Mouse (Mus musculus) left cerebral cortex, postnatal 4 days (tissue): ENCODE data around the gene Stx7. TPM values are rescaled to one million over a fixed set of nuclear protein-coding genes. Genes with fewer than 3 reads are reported as not detected.
A peak's percentile ranks its signal among the peaks of the same experiment; 100 is the strongest.

Experiments used
- DNase-seq: peaks from one replicate; pipeline ENCODE4 v3.0.0-alpha.2; 2022
- intact Hi-C: fragments of 180-260 bp; cut with DNase I; formaldehyde crosslinking; loops from one replicate; pipeline ENCODE4 v1.15.1; 2025
- total RNA-seq, 2 experiments: library from RNA; stranded (reverse); gene quantifications; 2 replicates each; pipeline ENCODE4 v1.2.3; 2021

Stx7 gene
- total RNA-seq, 2 experiments from 2014 or later, result 258 to 263 TPM

DNA sequence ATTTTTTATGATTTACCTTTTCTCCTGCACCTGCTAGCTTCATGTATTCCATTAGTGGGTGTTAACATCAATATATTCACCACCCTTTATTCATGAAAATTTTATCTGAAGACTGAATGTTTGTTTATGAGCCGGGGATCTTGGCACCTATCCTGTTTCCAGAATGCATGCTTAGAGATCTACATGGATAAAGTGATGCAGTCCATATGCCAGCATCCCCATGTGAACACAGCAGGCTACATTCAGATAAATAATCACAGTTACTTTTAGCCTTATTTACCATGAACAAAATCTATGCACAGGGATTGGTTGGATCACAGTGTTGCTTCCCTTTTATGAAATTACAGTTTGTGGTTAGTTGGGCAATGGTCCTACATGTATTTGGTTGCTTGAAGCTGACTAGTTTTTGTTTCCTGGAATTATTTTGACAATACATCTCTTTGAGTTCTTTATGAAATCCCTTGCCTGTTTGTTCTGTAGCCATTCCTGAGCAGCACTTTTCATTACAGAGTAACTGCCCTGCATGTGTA is 16.5 kb downstream of the Stx7 start:
- intact Hi-C loops, result no loop called here
- DNase-seq, result no peak

DNA sequence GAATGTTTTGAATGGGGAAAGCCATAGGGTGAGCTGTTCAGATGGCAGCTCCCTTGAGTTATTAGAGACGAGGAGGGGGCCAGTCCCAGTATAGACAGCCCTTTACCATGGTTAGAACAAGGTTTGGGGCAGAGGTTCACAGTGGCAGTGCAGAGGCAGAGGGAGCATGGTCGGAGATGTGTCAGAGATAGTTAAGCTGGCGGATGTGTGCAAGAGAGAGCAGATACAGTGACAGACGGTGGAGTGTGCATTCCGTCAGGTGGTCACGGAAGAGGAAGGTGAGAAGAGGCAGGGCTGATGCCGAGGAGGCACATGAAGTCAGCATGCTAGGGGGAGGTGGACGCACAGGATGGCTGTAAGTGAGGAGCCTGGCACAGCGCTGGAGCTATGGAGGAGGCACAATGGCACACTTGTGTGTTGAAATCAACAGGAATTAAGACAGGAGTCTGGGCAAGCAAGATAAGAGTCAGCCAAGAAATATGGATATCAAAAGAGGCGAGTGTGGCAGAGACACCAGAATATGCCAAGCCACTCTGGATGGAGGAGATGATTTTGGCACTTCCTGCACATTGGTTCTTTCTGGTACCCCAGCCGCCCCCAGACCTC is 19.0 kb downstream of the Stx7 start:
- DNase-seq, result no peak
- intact Hi-C loops, result no loop called here

DNA sequence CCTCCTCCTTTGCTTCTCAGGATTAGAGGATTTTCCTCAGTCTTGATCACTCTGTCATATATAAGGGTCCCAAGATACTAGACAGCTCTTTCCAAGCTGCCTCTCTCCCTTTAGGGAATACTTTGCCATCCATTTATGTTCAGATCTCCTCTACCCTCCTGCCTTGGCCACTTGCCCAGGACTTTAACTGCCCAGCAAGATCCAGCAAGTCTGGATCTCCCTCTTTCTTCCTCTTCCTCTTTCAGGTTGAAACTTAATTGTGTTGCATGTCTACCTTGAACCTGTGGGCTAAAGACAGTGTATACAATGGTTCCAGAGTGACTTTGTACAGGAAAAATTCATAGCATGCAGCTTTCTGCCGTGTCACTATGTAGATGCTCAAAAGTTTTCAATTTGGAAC is 19.8 kb downstream of the Stx7 start:
- no peak for DNase-seq
- intact Hi-C loops, result no loop called here

DNA sequence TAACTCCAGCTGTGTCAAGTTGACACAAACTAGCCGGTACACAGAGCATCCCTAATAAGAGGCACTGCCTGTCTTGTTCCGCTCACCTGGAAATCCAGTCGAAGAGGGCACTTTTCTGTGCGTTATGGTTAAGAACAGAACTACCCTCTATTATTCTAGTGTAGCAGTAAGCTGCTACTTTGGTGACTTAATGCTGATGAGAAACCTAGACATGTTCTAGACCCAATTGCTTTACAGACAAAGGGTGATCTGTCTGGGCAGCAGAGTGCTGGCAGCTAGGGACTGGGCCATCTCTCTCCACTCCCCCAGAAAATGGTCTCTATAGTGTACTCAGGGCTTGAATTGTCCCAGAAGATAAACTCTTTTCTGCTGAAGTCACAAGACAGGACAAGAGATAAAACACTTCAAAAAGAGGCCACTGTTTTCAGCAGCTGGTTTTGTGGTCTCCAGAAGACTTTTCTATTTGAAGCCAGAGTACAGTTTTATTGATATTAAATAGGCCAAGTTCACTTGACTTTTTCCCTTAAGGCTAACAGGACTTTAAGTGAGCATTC is 22.9 kb downstream of the Stx7 start:
- intact Hi-C loops, result loop anchor here (5.0 kb wide), 1 partner anchor 125 kb away; no protein-coding TSS in a partner anchor

DNA sequence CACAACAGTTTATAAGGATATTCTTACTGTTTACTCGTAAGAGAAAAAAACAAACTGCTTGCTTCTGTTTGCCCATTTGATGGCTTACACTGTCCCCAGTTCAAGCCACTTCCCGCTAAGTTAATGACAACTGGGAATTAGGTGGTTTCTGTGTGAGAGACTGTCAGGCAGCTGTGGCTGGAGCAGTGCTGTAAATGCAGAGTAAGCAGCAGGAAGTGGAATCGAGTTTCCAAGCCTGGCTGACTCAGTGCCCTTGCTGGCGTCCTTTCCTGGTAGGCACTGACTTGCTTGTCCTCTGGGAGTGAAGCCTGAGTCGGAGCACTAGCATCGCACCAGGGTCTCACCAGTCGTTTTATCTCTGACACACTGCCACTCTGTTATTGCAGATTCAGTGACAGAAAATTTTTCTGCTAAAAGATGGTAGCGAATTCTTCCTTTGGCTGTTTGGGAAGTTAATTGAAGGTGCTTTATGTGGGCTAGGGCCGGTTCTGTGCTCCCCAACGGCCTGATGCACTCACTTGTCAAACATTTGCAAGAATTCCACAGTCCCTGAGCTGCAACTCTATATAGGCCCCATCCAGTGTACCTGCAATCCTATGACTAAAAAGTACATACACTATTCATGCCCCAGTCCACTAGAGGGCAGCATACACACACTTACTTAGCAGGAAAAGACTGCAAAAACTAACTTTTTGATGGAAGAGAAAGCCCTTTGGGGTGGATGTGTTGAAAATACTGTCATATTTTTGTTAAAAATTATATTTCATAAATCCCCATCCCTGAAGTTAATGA is 24.3 kb downstream of the Stx7 start:
- intact Hi-C loops, result loop anchor here (5.0 kb wide), 1 partner anchor 124 kb away; no protein-coding TSS in a partner anchor
- DNase-seq, result peak; percentile 44

More for the DNA sequence above, 22.9 kb downstream of the Stx7 start:
- DNase-seq, result no peak

DNA sequence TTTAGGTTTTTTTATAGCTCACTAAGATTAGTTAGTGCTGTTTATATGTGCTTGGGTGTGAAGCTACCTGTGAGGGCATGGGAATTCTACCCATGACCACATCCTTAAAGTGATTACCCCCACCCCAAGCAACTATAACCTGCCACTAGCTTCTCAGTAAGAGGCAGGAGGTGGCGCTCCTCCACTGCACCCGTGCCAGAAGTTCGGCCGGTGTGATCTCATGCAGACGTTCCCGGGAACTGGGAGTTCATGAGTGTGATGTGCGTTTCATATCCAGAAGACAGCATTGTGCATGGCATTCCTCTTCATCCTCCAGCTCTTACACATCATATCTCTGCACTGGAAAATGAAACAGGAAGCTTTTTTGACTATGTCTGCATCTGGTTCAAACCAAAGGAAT is 41.3 kb downstream of the Stx7 start:
- intact Hi-C loops, result loop anchor here (10.0 kb wide), 1 partner anchor 434 kb away; no protein-coding TSS in a partner anchor
- peak; percentile 21 for DNase-seq

DNA sequence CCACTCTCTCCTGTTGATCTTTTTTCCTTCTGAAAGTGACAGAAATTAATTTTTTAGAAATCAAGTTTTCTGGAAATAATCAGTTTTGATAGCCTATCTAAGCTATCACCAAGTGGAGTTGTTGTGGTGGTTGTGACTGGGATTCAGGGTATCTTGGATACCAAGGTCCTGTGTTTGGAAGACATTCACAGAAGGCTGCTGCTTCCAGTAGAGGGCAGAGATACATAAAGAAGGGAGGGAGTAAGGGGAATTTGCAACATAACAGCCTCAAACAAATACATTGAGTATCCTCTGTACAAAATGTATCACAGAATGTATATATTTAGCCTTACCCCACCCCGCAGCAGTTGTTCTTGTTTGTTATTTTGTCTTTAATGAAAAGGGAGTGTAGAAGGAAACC is 42.9 kb downstream of the Stx7 start:
- no peak for DNase-seq
- intact Hi-C loops, result loop anchor here (2.0 to 10.0 kb wide), 2 partner anchors 107 to 433 kb away; no protein-coding TSS in a partner anchor

DNA sequence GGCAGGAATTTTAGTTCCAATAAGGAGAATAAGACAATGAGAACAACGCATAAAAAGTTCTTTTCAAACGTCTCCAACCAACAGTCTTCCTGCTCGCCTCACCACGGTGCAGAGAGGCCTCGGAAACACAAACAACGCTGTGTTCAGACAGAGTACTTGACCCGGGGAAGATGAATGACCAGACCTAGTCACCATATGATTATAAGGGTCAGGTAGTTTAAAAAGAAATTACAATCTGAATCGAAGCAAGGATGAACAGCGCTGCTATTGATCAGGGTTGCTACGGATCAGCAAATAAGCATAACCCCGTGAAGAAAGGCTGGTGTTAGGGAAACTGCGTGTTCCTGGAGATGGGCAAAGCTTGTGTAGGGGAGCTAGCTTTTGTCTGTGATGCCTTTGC is 50.2 kb downstream of the Stx7 start:
- no peak for DNase-seq

DNA sequence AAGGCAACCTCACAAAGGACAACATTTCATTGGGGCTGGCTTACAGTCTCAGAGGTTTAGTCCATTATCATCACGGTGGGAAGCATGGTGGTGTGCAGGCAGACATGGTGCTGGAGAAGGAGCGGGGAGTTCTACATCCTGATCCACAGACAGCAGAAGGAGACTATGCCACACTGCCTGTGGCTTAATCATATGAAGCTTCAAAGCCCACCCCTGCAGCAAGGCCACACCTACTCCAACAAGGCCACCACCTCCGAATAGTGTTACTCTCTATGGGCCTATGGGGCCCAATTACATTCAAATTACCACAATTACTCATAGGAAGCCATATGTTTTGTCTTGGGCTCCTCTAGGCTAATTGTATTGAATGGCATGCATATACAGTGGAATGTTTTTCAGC is 51.0 kb downstream of the Stx7 start:
- DNase-seq, result no peak
- intact Hi-C loops, result no loop called here

More for the DNA sequence above, 50.2 kb downstream of the Stx7 start:
- intact Hi-C loops, result loop anchor here (10.0 kb wide), 1 partner anchor 425 kb away; no protein-coding TSS in a partner anchor

DNA sequence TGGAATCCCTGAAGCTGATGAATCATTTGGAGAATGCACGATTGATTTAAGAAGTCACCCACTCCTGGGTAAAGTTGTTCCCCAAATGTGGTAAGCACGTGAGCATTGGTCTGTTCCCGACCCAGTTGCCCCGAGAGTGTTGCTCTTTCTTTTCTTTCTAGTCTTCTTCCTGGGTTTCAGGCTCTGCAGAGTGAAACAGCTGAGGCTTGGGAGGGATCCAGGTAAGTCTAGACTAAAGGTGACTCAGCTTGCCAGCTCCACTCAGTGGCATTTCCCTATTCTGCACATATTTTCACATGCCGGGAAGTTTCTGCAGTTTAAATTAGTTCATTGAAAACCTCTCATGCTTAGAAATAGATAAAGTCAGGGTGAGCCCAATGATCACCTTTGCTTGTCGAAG is 61.0 kb downstream of the Stx7 start:
- no peak for DNase-seq
- intact Hi-C loops, result no loop called here

DNA sequence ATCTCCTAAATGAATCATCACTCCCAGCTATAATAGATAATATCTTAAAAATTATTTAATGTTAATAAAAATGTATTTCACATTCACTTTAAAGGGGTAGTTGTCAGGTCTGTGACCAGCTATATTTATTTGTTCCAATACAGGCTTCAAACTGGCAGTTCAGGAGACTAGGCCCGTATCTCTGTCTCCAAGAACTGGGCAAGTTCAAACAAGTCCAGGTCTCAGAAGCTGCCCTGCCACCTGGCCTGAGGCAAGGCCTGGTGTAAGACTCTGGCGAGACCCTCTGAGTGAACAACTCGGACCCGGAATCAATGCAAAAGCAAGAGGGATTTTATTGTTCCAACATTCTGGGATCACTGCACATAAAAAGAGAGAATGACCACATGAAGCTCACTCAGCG is 64.2 kb downstream of the Stx7 start:
- no peak for DNase-seq
- intact Hi-C loops, result no loop called here

DNA sequence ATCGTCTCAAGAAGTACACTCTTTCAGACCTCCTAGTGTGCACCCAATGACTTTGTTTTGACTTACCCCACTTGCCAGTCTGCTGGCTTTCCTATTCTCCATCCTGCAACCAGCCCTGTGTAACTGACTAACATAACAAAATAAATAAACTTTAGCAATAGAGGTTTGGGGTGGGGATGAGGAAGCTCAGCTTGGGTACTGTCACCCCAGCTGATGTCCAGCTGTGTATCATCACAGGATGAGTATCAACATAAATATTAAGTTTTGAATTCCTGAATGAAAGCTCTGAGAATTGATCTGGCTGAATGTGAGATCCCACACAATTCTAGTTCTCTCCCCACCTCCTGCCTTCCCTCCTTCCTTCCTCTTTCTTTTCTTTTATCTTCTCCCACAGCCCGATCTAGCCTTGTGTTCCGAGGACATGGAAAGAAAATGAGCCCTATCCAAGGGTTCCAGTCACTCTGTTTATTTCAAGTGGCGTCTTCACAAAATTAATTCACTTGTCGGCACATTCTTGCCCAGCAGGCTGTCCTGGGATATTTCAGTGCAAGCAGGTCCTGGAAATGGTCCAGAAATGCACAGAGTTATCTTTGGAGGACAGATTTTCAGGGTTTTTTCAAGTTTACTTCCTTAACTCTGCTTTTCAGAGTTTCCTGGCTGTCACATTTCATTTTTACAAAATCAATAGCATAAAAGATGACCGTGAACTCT is 68.6 kb downstream of the Stx7 start:
- no peak for DNase-seq
- intact Hi-C loops, result no loop called here

DNA sequence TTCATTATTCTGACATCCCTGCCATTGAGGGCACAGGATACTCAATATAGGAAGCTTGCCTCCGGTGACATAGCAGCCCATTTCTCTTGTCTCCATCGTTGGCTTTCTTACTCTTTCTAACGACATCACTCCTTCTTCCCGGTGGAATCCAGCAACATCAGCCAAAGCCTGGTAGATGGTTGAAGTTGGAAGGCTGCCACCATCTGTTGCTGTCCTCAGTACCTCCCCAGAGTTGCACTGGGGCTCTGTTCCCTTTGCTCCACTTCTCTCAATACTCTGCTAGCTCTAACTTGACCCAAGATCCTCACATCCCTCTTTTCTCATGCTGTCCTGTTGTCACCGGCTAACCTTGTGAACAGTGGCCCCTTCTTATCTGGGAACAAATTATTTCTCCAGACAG is 71.8 kb downstream of the Stx7 start:
- DNase-seq, result no peak
- intact Hi-C loops, result no loop called here

DNA sequence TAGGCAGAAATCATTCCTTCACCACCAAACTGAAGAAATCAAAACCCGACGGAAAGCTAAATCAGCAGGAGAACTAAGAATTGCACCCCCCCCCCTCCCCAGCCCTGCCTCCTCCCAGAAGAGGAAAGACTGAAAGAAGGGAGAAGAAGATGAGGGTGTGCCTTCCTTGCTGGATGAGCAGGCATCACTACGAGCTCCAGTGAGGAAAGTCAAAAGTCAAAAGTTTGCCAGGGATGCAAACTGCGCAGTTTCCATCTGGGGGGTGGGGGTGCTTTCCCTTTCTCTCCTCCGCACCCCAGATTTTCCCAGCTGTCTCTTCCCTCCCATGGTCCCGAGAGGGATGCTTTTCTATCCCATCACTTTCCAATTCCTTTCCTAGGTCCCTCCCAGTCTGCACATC is 73.8 kb downstream of the Stx7 start:
- no peak for DNase-seq
- intact Hi-C loops, result no loop called here

DNA sequence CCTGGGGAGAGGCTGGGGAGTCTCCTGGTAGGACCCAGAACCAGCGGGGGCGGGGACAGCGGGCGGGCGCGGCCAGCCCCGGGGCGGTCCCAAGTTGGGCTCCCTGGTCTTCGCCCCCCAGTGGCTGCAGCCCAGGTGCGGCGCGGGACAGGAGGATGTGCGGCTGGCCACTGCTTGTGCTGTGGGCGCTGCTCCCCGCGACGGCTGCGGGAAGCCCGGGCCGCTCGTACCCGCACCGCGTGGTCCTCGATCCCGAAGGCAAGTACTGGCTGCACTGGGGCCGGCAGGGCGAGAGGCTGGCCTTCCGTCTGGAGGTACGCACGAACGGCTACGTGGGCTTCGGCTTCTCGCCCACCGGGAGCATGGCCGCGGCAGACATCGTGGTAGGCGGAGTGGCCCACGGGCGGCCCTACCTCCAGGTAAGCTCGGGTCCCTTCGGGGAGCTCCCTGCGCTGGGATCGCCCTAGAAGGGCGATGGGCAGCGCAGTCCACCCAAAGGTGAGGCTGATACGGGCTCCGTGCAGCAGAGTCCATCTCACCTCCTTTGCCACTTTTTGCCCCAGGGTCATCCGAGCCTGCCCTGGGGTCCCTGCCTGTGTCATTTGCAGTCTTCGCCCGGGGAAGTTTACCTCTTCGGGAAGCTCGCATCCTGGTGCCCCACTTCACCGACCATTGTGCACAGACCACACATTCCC is 74.5 kb downstream of the Stx7 start, which contains the start of gene Moxd1:
Moxd1 (plus strand) TSS at position 69 of the 695 bp plus-strand sequence.
- DNase-seq, result peak; percentile 11

DNA sequence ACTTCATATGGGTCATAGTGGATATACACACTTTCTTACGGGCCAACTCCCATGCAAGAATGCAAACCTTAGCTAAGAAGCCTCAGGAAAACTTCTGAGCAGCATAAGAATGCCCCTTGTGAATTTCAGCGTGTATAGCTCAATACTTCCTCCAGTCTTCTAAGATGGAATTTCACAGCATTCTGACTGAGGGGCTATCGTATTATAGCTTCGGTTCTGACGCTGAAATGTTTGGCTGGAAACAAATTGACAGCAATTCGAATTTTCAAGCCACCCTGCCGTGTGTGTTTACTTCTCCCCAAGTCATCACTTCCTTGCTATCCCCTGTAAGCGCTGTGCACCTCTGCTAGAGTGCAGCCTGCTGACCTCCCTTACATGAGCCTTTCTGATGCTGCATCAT is 75.5 kb downstream of the Stx7 start:
- intact Hi-C loops, result no loop called here
- no peak for DNase-seq

More for the DNA sequence above, 74.5 kb downstream of the Stx7 start, which contains the start of gene Moxd1:
- intact Hi-C loops, result no loop called here

DNA sequence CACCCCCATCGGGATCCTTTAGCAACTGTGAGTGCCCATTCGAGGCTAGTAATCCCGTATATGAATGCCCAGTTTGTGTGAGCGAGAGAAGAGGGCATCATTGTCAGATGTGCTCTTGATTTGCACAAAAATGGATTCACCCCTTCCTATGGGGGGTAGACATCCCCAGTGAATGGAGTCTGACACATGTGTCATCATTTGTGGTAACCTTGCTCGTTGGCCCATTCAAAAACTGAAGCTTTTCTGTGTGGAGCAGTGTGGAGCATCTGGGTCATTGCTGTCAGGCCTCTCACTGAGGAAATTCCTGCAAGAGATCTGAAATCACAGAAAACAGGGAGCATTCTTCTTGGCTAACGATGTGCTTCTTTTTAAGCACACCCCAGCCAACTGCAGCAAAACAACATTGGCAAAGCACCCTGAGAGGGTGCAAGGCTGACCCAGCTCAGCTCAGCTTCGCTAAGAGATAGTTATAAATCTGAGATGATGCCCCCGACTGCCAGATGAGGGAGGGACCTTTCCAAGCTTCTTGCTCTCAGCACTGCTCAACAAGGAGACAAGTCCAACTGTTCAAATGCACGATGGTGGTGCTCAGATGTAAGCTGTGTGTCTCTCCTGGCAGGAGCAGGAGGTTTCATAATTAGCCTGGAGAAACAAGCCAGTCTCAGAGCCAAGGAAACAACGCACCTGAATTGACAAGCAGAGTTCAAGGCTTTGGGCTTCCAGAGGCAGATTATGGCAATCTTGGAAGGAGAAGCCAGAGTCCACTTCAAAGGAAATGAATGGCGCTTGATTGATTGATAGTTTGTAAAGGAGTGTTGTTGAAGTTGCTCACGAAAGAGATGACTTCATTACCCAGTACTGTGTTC is 79.4 kb downstream of the Stx7 start:
- intact Hi-C loops, result no loop called here
- DNase-seq, result no peak

DNA sequence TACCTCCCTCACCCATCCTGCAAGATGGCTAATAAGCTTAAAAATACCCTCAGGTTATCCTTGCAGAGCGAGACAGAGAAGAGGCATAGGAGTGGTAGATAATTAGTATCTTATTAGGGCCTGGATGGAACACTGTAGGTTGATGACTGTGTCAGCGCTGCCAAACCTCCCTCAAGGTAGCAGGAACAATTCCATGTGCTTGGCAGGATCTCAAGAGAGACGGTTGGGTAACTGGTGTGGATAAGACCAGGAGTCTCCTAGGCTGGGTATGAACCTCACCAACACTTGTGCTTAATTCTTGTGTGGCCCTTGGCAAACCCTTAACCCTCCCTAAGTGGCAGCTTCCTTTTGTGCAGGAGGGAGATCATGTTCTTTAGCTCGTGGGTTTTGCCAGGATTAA is 83.2 kb downstream of the Stx7 start:
- DNase-seq, result no peak
- intact Hi-C loops, result no loop called here
